Mouse (Mus musculus) testis, adult 2 months (tissue): ENCODE data around the gene Pld3.

ENCODE experiments used
- CTCF ChIP-seq: fragments of 200-500 bp; IDR thresholded peaks from 2 replicates; pipeline ENCODE4 v1.5.1; 2012; ENCODE audit warnings: low read depth, mild to moderate bottlenecking, inconsistent platforms, low read length, moderate library complexity; ENCODE audit not compliant: control insufficient read depth, insufficient read depth, insufficient replicate concordance
- POLR2A ChIP-seq: fragments of 200-500 bp; IDR thresholded peaks from 2 replicates; pipeline ENCODE4 v1.6.1; 2012; ENCODE audit warnings: low read depth, mild to moderate bottlenecking, inconsistent platforms, low read length, moderate library complexity; ENCODE audit not compliant: control insufficient read depth

GRCm38 (mm10) chr7:27586861-27587260, 33.8 kb upstream of the Pld3 start:
- TF ChIP-seq CTCF, result no peak
- TF ChIP-seq POLR2A, result no peak
